Mouse (Mus musculus): Measurements from ENCODE around the gene Gm42674.

DNA sequence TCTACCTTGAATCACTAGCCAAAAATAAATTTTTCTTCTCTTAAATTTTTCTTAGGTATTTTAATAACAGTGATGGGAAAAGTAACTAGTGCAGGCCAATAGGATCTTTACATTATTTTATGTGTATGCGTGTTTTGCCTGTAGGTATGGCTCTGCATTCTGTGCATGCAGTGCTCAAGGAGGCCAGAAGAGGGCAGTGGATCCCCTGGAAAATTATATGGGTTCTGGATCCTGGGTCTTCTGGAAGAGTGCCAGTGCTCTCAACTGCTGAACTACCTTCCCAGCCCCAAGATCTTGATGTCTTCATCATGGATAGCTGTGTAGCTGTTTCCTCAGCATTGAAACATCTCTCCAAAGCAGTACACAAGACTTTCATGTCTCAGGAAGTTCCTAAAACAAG lies 19.5 kb upstream of the Gm42674 start:
- TF ChIP-seq CTCF (IDR thresholded peaks at IDR 0.05; ENCODE audit: low read depth) (no peak), EP300 (IDR thresholded peaks at IDR 0.05; ENCODE audit: low read depth) (no peak)

Data from heart, postnatal 0 days (tissue).